Mouse (Mus musculus): ENCODE measurements around the gene Gpr162.
"Not testable (repeated sequence)": the region's sequence is repeated elsewhere in the genome, so short reads cannot be mapped to it uniquely, and the experiment has no call there.

The Gpr162 gene

GRCm38 (mm10) chr6:124811701-124812560 lies 51.9 kb downstream of the Gpr162 start:
- no peak for DNase-seq (ENCODE audit: low read depth, low spot score)

GRCm38 (mm10) chr6:124811403-124811665 lies 52.4 kb downstream of the Gpr162 start:
- no peak for DNase-seq (ENCODE audit: low read depth, low spot score)

GRCm38 (mm10) chr6:124810566-124811402 lies 53.0 kb downstream of the Gpr162 start:
- DNase-seq (ENCODE audit: low read depth, low spot score) = not testable (repeated sequence)

DNA sequence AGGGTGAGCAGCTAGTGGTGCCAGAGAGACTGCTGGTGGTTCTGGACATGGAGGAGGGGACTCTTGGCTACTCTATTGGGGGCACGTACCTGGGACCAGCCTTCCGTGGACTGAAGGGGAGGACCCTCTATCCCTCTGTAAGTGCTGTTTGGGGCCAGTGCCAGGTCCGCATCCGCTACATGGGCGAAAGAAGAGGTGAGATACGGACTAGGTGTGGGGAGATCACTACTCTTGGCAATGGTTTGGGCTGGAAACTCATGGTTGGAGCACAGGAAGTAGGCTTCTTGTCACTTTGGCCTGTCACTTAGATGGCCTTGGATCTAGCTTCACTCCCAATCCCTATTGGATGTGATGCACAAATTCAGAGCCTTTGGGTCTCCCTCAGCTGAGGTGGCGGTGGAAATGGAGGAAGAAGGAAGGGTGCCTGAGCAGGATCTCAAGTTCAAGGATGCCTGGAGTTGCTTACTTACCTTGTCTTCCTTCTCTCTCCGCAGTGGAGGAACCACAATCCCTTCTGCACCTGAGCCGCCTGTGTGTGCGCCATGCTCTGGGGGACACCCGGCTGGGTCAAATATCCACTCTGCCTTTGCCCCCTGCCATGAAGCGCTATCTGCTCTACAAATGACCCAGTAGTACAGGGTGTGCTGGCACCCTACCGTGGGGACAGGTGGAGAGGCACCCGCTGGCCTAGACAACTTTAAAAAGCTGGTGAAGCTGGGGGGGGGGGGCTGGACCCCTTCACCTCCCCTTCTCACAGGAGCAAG lies 53.8 kb downstream of the Gpr162 start:
- DNase-seq (ENCODE audit: low read depth, low spot score) = no peak

DNA sequence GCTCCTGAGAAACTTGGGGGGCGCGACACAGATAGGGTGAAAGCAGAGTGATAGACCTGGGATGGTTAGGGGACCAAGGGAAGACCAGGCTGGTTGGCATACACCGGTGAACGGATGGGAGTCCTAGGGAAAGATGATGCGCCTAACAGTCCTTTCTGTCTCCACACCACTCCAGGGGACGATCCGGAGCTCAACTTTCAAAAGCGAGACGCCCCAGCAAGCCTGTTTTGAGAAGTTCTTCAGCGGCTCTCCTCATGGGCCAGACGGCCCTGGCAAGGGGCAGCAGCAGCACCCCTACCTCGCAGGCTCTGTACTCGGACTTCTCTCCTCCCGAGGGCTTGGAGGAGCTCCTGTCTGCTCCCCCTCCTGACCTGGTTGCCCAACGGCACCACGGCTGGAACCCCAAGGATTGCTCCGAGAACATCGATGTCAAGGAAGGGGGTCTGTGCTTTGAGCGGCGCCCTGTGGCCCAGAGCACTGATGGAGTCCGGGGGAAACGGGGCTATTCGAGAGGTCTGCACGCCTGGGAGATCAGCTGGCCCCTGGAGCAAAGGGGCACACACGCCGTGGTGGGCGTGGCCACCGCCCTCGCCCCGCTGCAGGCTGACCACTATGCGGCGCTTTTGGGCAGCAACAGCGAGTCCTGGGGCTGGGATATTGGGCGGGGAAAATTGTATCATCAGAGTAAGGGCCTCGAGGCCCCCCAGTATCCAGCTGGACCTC lies 54.6 kb downstream of the Gpr162 start:
- DNase-seq (ENCODE audit: low read depth, low spot score) = peak; percentile 75
